Mouse (Mus musculus): ENCODE measurements around the gene Rab11fip3. TPM values are rescaled to one million over a fixed set of nuclear protein-coding genes. Genes with fewer than 3 reads are reported as not detected.
"Not testable (repeated sequence)": the region's sequence is repeated elsewhere in the genome, so short reads cannot be mapped to it uniquely, and the experiment has no call there.

The Rab11fip3 gene
- polyA plus RNA-seq, 1 experiment from 2014 or later: 36.3 TPM

- Histone ChIP-seq H3K4me1 (peaks cover 39% of the 10 kb centered on the region), H3K9me3 (no peaks in the 10 kb centered on the region), H3K9ac (replicated peaks) (peak overlapping the region; percentile 11; the same call in 1 of the 2 replicates), H3K27me3 (no peaks in the 10 kb centered on the region), H3K27ac (replicated peaks) (0 out of 2 replicates have a peak overlapping the region, but pooled peaks have one; percentile 29), H3K4me3 (no peak overlapping the region), H3K36me3 (no peaks in the 10 kb centered on the region), H3K4me2 (replicated peaks) (no peak overlapping the region)
- no peak for ATAC-seq (replicated peaks)
- WGBS: 60% methylated on average over 10 of the region's 10 CpGs
These were observed 22.9 kb downstream of the Rab11fip3 start for GRCm38 (mm10) chr17:26046253-26046997.

- Histone ChIP-seq H3K9ac (replicated peaks) (no peak overlapping the region), H3K27me3 (no peaks in the 10 kb centered on the region), H3K4me2 (replicated peaks) (no peak overlapping the region), H3K27ac (replicated peaks) (0 out of 2 replicates have a peak overlapping the region, but pooled peaks have one; percentile 3), H3K9me3 (no peaks in the 10 kb centered on the region), H3K4me1 (peaks cover 42% of the 10 kb centered on the region), H3K36me3 (no peaks in the 10 kb centered on the region), H3K4me3 (no peak overlapping the region)
- WGBS: 46% methylated on average over 4 of the region's 4 CpGs
- ATAC-seq (replicated peaks): no peak
These were observed 24.1 kb downstream of the Rab11fip3 start for GRCm38 (mm10) chr17:26045285-26045684.

DNA sequence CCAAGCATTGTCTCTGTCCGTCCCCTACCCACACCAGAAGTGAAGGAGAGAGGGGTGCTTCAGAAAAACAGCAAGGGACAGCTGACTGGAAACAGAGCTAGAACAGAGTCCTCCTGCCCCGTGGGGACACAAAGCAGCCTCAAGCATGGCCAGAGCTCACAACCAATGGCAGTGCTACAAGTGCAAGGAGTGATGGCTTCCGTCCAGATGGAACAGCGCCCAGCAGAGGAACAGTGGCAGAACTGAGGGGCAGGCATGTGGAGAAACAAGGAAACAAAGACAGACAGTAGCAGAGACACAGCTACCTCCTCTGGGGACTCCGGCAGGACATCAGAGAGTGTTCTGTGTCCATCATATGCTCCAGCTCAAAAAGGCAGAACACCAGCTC lies 26.1 kb downstream of the Rab11fip3 start:
- H3K9me3 ChIP-seq: no peaks in the 10 kb centered on the region
- ATAC-seq (replicated peaks): peak; percentile 69
- H3K4me2 ChIP-seq (replicated peaks): peak overlapping the region; percentile 10
- no peaks in the 10 kb centered on the region for H3K36me3 ChIP-seq
- WGBS: 25% methylated on average over 5 of the region's 5 CpGs
- H3K4me3 ChIP-seq: no peak overlapping the region
- H3K4me1 ChIP-seq: peaks cover 42% of the 10 kb centered on the region
- no peaks in the 10 kb centered on the region for H3K27me3 ChIP-seq
- no peak overlapping the region for H3K9ac ChIP-seq (replicated peaks)
- H3K27ac ChIP-seq (replicated peaks): peak overlapping the region; percentile 93

DNA sequence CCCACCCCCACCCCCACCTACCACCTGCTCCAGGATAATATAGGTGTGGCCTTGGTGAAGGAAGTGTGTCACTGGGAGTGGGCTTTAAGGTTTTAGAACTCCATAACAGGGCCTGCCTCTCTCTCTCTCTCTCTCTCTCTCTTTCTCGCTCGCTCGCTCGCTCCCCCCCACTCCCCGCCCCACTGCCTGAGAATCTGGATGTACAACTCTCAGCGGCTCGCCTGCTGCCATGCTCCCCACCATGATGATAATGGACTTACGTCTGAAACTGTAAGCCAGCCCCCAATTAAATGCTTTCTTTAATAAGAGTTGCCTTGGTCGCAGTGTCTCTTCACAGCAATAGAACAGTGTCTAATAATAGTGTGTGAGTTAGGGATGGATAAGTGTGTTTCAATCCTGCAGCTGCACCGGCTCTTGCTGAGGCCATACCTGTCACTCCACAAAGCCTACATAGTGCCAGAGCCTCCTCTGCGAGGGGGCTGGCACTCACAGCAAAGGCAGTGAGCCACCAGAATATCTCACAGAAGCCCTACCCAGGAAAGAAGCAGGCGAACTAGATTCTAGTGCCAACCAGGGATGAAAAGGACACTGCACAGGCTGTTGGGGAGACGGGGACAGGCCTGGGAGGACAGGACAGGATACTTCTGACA lies 26.6 kb downstream of the Rab11fip3 start:
- ATAC-seq (replicated peaks): peak; percentile 80
- Histone ChIP-seq H3K9ac (replicated peaks) (no peak overlapping the region), H3K9me3 (no peaks in the 10 kb centered on the region), H3K27ac (replicated peaks) (peak overlapping the region; percentile 93), H3K36me3 (no peaks in the 10 kb centered on the region), H3K4me1 (peaks cover 42% of the 10 kb centered on the region), H3K4me2 (replicated peaks) (peak overlapping the region; percentile 10), H3K27me3 (no peaks in the 10 kb centered on the region), H3K4me3 (no peak overlapping the region)
- WGBS: 24% methylated on average over 13 of the region's 13 CpGs

GRCm38 (mm10) chr17:26041111-26041802 lies 28.1 kb downstream of the Rab11fip3 start:
- Histone ChIP-seq H3K4me3 (no peak overlapping the region), H3K36me3 (no peaks in the 10 kb centered on the region), H3K4me1 (peaks cover 32% of the 10 kb centered on the region), H3K27ac (replicated peaks) (no peak overlapping the region), H3K27me3 (no peaks in the 10 kb centered on the region), H3K9ac (replicated peaks) (no peak overlapping the region), H3K9me3 (no peaks in the 10 kb centered on the region), H3K4me2 (replicated peaks) (no peak overlapping the region)
- no peak for ATAC-seq (replicated peaks)
- WGBS: 46% methylated on average over 9 of the region's 9 CpGs

DNA sequence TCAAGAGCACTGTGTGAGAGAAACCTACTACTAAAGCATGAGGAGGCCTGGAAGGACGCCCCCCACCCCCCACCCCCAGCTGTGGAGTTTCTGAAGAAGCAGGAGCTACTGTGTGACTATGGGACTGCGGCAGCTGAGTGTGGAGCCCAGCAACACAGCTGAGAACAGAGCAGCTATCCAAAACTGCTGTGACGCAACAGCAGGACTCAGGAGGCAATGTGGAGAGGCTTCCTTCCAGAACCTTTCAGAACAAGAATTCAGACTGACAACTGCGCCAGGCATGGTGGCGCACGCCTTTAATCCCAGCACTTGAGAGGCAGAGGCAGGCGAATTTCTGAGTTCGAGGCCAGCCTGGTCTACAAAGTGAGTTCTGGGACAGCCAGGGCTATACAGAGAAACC lies 28.6 kb downstream of the Rab11fip3 start:
- not testable (repeated sequence) for H3K9ac ChIP-seq (replicated peaks); H3K4me3 ChIP-seq; ATAC-seq (replicated peaks); H3K27ac ChIP-seq (replicated peaks); H3K9me3 ChIP-seq; H3K27me3 ChIP-seq; H3K4me2 ChIP-seq (replicated peaks); H3K36me3 ChIP-seq
- 89% methylated on average over 8 of the region's 8 CpGs for whole genome bisulfite sequencing
- H3K4me1 ChIP-seq: peaks cover 29% of the 10 kb centered on the region

GRCm38 (mm10) chr17:26032037-26032436 lies 37.3 kb downstream of the Rab11fip3 start:
- no peaks in the 10 kb centered on the region for H3K27me3 ChIP-seq
- H3K4me3 ChIP-seq: no peak overlapping the region
- 0 out of 2 replicates have a peak, but pooled peaks cover 4% of the 10 kb centered on the region for H3K4me1 ChIP-seq
- no peak for ATAC-seq (replicated peaks)
- no peaks in the 10 kb centered on the region for H3K9me3 ChIP-seq
- peaks cover 18% of the 10 kb centered on the region for H3K36me3 ChIP-seq
- H3K9ac ChIP-seq (replicated peaks): no peak overlapping the region
- no peak overlapping the region for H3K4me2 ChIP-seq (replicated peaks)
- no peak overlapping the region for H3K27ac ChIP-seq (replicated peaks)
- 88% methylated on average over 6 of the region's 6 CpGs for WGBS

- no peak overlapping the region for H3K4me2 ChIP-seq (replicated peaks)
- H3K9me3 ChIP-seq: no peaks in the 10 kb centered on the region
- WGBS: 78% methylated on average over 5 of the region's 5 CpGs
- no peaks in the 10 kb centered on the region for H3K27me3 ChIP-seq
- 0 out of 2 replicates have a peak, but pooled peaks cover 4% of the 10 kb centered on the region for H3K4me1 ChIP-seq
- no peak for ATAC-seq (replicated peaks)
- H3K4me3 ChIP-seq: no peak overlapping the region
- H3K36me3 ChIP-seq: peaks cover 18% of the 10 kb centered on the region
- no peak overlapping the region for H3K9ac ChIP-seq (replicated peaks)
- H3K27ac ChIP-seq (replicated peaks): no peak overlapping the region
These were observed 37.8 kb downstream of the Rab11fip3 start for GRCm38 (mm10) chr17:26031583-26031982.

- Histone ChIP-seq H3K4me1 (0 out of 2 replicates have a peak, but pooled peaks cover 4% of the 10 kb centered on the region), H3K36me3 (peaks cover 11% of the 10 kb centered on the region; the same call in 1 of the 2 replicates), H3K9me3 (no peaks in the 10 kb centered on the region), H3K9ac (replicated peaks) (no peak overlapping the region), H3K27ac (replicated peaks) (peak overlapping the region; percentile 56; the same call in 1 of the 2 replicates), H3K4me2 (replicated peaks) (no peak overlapping the region), H3K4me3 (no peak overlapping the region), H3K27me3 (no peaks in the 10 kb centered on the region)
- ATAC-seq (replicated peaks): no peak
- WGBS: 76% methylated on average over 4 of the region's 4 CpGs
These were observed 41.1 kb downstream of the Rab11fip3 start for GRCm38 (mm10) chr17:26028261-26028660.

- no peak overlapping the region for H3K9ac ChIP-seq (replicated peaks)
- H3K27me3 ChIP-seq: no peaks in the 10 kb centered on the region
- no peak overlapping the region for H3K4me2 ChIP-seq (replicated peaks)
- 0 out of 2 replicates have a peak, but pooled peaks cover 4% of the 10 kb centered on the region for H3K4me1 ChIP-seq
- H3K9me3 ChIP-seq: no peaks in the 10 kb centered on the region
- no peak overlapping the region for H3K27ac ChIP-seq (replicated peaks)
- ATAC-seq (replicated peaks): no peak
- WGBS: 94% methylated on average over 9 of the region's 9 CpGs
- H3K4me3 ChIP-seq: no peak overlapping the region
- peaks cover 13% of the 10 kb centered on the region; the same call in 1 of the 2 replicates for H3K36me3 ChIP-seq
These were observed 44.7 kb downstream of the Rab11fip3 start for GRCm38 (mm10) chr17:26024674-26025073.

GRCm38 (mm10) chr17:26023966-26024365 lies 45.4 kb downstream of the Rab11fip3 start:
- no peaks in the 10 kb centered on the region for H3K27me3 ChIP-seq
- H3K4me2 ChIP-seq (replicated peaks): no peak overlapping the region
- H3K4me1 ChIP-seq: 0 out of 2 replicates have a peak, but pooled peaks cover 4% of the 10 kb centered on the region
- no peak overlapping the region for H3K27ac ChIP-seq (replicated peaks)
- no peak overlapping the region for H3K4me3 ChIP-seq
- 90% methylated on average over 8 of the region's 8 CpGs for WGBS
- H3K36me3 ChIP-seq: peaks cover 13% of the 10 kb centered on the region; the same call in 1 of the 2 replicates
- H3K9me3 ChIP-seq: no peaks in the 10 kb centered on the region
- H3K9ac ChIP-seq (replicated peaks): no peak overlapping the region
- ATAC-seq (replicated peaks): no peak

DNA sequence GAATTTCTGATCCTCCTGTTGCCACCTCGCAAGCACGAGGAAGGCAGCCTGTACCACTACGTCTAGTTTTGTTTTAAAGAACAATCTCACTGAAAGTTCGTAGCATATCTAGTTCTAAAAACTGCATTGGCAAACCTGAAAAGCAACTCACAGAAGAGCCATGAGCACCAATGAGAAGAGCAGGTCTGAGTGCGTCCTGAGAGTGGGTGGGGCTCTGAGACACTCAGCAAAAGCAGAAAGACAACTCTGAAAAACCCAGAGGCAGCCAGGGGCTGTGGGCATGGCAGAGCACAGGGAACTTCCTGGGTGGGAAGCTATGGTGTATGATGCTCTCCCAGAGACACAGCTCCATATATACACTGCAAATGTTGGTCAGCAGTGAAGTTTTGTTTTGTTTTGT lies 46.2 kb downstream of the Rab11fip3 start:
- Histone ChIP-seq H3K9me3 (no peaks in the 10 kb centered on the region), H3K36me3 (peaks cover 13% of the 10 kb centered on the region; the same call in 1 of the 2 replicates), H3K4me3 (no peak overlapping the region), H3K4me2 (replicated peaks) (no peak overlapping the region), H3K27me3 (no peaks in the 10 kb centered on the region), H3K27ac (replicated peaks) (no peak overlapping the region), H3K4me1 (0 out of 2 replicates have a peak, but pooled peaks cover 4% of the 10 kb centered on the region), H3K9ac (replicated peaks) (no peak overlapping the region)
- WGBS: 95% methylated on average over 5 of the region's 5 CpGs
- no peak for ATAC-seq (replicated peaks)
